Mouse (Mus musculus) intestine, postnatal 0 days (tissue): ENCODE data around the gene Mkln1. TPM values are rescaled to one million over a fixed set of nuclear protein-coding genes. Genes with fewer than 3 reads are reported as not detected.

Source experiments
- ATAC-seq: fragments of 200-750 bp; cut with Nextera tagmentation; 2 replicates; pipeline ENCODE4 v1.8.0; 2017; ENCODE audit warnings: mild to moderate bottlenecking, moderate TSS enrichment, moderate library complexity
- H3K27ac ChIP-seq: fragments of 300-500 bp; sonication (generic); 2 replicates; pipeline ENCODE4 v1.5.1; 2014; ENCODE audit warnings: mild to moderate bottlenecking, low read depth, low read length, moderate library complexity
- H3K27me3 ChIP-seq: fragments of 300-500 bp; sonication (generic); replicated peaks from 2 replicates; pipeline ENCODE4 v1.6.1; 2014; ENCODE audit warnings: low read length, mixed read lengths; ENCODE audit not compliant: control insufficient read depth, insufficient read depth
- H3K36me3 ChIP-seq: fragments of 300-500 bp; sonication (generic); 2 replicates; pipeline ENCODE4 v1.6.1; 2014; ENCODE audit warnings: mild to moderate bottlenecking, moderate library complexity; ENCODE audit not compliant: control insufficient read depth, insufficient read depth
- H3K4me1 ChIP-seq: fragments of 300-500 bp; sonication (generic); replicated peaks from 2 replicates; pipeline ENCODE4 v1.6.1; 2014; ENCODE audit warnings: antibody characterized with exemption, low read length, mixed read lengths; ENCODE audit not compliant: control insufficient read depth, insufficient read depth
- H3K4me2 ChIP-seq: fragments of 300-500 bp; sonication (generic); replicated peaks from 2 replicates; pipeline ENCODE4 v1.6.1; 2014; ENCODE audit warnings: low read depth, mild to moderate bottlenecking, moderate library complexity
- H3K4me3 ChIP-seq: fragments of 300-500 bp; sonication (generic); 2 replicates; pipeline ENCODE4 v1.5.1; 2014; ENCODE audit warnings: low read depth, low read length
- H3K9ac ChIP-seq: fragments of 300-500 bp; sonication (generic); 2 replicates; pipeline ENCODE4 v1.6.1; 2014; ENCODE audit warnings: mild to moderate bottlenecking, low read depth, low read length
- H3K9me3 ChIP-seq: fragments of 300-500 bp; sonication (generic); 2 replicates; pipeline ENCODE4 v1.6.1; 2016; ENCODE audit warnings: mixed run types; ENCODE audit not compliant: control insufficient read depth
- CTCF ChIP-seq: sonication (generic); IDR thresholded peaks from 2 replicates; pipeline ENCODE4 v1.5.1; 2016; ENCODE audit warnings: low read depth, mild to moderate bottlenecking, control low read depth, antibody characterized with exemption, moderate library complexity
- WGBS: fragments of 180-500 bp; shearing (Covaris S2); extraction: QIAGEN DNeasy Blood & Tissue Kit; methylation state at CpG from one replicate; pipeline ENCODE4 v1.1.7; 2014; 5-methylcytosine and 5-hydroxymethylcytosine counted together
- polyA plus RNA-seq: library from polyadenylated mRNA; unstranded; fragments of >200 nt; fragmentation: Nextera tagmentation; extraction: Ambion mirVana; gene quantifications from 2 replicates; pipeline ENCODE4 v1.2.1, GENCODE M21; 2015

The Mkln1 gene
- polyA plus RNA-seq, 1 experiment from 2014 or later: 109 TPM

DNA sequence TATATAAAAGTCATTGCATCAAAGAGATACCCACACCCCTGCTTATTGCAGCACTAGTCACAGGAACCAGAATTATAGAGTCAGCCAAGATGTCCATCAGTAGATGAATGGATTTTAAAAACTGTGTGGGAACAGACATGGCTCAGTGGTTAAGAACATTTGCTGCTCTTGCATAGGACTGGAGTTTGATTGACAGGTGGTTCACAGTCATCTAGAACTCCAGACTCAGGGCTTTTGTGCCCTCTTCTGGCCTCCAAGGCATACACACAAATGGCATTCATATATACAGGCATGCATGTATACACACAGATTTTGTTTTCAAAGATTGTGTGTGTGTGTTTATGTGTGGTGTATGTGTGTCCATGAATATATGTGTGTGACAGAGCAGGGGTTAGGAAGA lies 14.0 kb downstream of the Mkln1 start:
- TF ChIP-seq CTCF: peak; percentile 65
- no peak overlapping the region for H3K27ac ChIP-seq
- H3K9me3 ChIP-seq: no peaks in the 10 kb centered on the region
- no peak for ATAC-seq
- no peaks in the 10 kb centered on the region for H3K36me3 ChIP-seq
- H3K27me3 ChIP-seq: no peaks in the 10 kb centered on the region
- no peak overlapping the region for H3K9ac ChIP-seq
- no peak overlapping the region for H3K4me3 ChIP-seq
- no peaks in the 10 kb centered on the region for H3K4me1 ChIP-seq
- H3K4me2 ChIP-seq: no peak overlapping the region

DNA sequence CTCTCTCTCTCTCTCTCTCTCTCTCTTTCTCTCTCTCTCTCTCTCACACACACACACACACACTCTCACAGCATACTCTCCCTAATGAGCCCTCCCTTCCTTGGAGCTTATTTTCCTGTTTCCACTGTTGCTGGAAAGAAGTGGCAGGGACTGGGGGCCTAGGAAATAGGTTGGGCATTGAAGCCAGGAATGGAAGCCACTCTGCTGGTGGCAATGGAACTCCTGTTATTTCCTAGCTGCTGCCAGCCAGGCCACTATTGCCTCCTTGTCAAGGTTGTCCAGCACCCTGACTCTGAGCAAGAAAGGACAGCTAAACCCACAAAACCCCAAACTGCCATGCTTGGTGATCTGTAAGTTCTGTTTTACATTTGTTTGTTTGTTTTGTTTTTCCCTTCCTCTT lies 15.0 kb downstream of the Mkln1 start:
- Histone ChIP-seq H3K9me3 (no peaks in the 10 kb centered on the region), H3K4me2 (no peak overlapping the region)
- no peak for ATAC-seq

DNA sequence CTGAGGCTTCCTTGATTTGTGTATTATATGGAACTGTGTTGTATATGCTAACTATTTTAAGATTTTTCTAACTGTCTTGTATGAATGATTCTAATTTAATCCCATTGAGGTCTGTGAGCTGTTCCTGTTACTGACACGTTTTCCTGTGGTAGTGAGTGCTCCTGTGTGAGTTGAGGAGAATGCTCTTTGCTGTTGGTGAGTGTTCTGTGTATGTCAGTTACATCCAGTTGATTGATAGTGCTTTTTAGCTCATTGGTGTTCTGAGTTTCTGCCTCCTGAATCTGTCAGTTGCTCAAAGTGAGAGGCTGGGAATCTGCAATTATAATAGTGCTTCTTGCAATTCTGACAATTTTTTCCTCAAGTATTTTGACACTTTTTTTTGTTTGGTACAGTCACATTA lies 15.8 kb downstream of the Mkln1 start:
- Histone ChIP-seq H3K36me3 (no peaks in the 10 kb centered on the region), H3K9ac (no peak overlapping the region), H3K27ac (no peak overlapping the region), H3K9me3 (no peaks in the 10 kb centered on the region), H3K4me3 (no peak overlapping the region), H3K4me2 (no peak overlapping the region), H3K4me1 (no peaks in the 10 kb centered on the region), H3K27me3 (no peaks in the 10 kb centered on the region)
- no peak for TF ChIP-seq CTCF
- WGBS: 24% methylated on average over 1 of the region's 1 CpGs
- no peak for ATAC-seq

More for the DNA sequence above, 15.0 kb downstream of the Mkln1 start:
- Histone ChIP-seq H3K27ac (no peak overlapping the region), H3K9ac (no peak overlapping the region), H3K27me3 (no peaks in the 10 kb centered on the region), H3K36me3 (no peaks in the 10 kb centered on the region), H3K4me3 (no peak overlapping the region), H3K4me1 (no peaks in the 10 kb centered on the region)
- no peak for TF ChIP-seq CTCF

DNA sequence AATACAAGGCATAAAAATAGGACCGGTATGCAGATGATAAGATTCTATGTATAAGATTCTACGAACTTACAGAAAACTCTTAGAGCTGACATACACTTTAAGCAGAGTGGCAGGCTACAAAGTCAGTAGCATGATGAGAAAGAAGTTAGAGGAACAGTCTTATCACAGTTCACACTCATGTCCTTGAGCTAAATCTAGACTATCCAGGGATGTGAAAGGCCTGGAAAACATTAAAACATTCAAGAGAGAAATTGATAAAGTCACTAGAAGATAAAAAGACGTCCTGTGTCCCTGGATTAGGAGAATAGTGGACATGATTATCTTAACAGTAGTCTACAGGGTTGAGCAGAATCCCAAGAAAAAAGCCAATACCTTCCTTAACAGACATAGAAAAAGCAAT lies 26.9 kb downstream of the Mkln1 start:
- TF ChIP-seq CTCF: no peak
- Histone ChIP-seq H3K27me3 (no peaks in the 10 kb centered on the region), H3K27ac (no peak overlapping the region), H3K9ac (no peak overlapping the region), H3K9me3 (no peaks in the 10 kb centered on the region), H3K4me3 (no peak overlapping the region), H3K4me2 (no peak overlapping the region), H3K36me3 (peaks cover 13% of the 10 kb centered on the region), H3K4me1 (no peaks in the 10 kb centered on the region)
- WGBS: 80% methylated on average over 3 of the region's 3 CpGs
- no peak for ATAC-seq

DNA sequence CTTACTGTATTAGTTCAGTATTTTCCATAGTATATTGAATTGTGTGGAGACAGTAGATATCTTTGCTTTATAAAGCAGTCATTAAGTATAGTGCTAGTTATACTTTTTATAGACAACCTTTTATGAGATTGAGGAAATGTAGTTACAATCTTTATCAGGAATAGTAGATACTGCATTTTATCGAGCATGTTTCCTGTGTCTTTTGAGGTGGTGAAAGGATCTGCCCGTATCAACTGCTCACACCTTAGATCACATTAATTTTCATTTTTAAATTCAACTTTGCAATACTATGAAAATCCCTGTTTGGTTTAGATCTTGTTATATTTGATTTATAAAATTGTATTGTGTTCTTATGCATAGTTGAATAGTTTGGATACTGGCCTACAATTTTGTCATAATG lies 38.7 kb downstream of the Mkln1 start:
- Histone ChIP-seq H3K27ac (no peak overlapping the region), H3K9me3 (no peaks in the 10 kb centered on the region), H3K4me1 (no peaks in the 10 kb centered on the region), H3K4me3 (no peak overlapping the region), H3K36me3 (peaks cover 21% of the 10 kb centered on the region), H3K4me2 (no peak overlapping the region), H3K9ac (no peak overlapping the region), H3K27me3 (no peaks in the 10 kb centered on the region)
- no peak for TF ChIP-seq CTCF
- ATAC-seq: no peak
- 54% methylated on average over 2 of the region's 2 CpGs for WGBS

DNA sequence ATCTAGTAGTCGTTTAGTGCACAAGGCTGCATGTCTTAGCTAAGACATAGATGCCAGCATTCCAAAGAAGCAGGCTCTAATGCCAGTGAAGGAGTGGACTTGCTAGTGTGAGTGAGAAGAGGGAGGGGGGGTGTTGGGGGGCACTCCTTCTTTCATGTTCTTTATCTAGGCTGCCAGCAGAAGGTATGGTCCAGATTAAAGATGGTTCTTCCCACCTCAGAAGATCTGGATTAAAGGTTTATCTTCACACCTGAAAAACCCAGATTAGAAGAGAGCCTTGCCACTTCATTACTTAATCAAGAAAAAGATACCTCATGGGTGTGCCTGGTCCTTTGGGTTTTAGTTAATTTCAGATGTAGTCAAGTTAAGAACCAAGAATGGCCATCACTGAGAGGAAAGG lies 46.7 kb downstream of the Mkln1 start:
- Histone ChIP-seq H3K27ac (no peak overlapping the region), H3K27me3 (no peaks in the 10 kb centered on the region), H3K9me3 (no peaks in the 10 kb centered on the region), H3K4me2 (no peak overlapping the region), H3K4me3 (no peak overlapping the region), H3K9ac (no peak overlapping the region), H3K4me1 (no peaks in the 10 kb centered on the region), H3K36me3 (peaks cover 24% of the 10 kb centered on the region)
- no peak for ATAC-seq
- TF ChIP-seq CTCF: no peak
- 86% methylated on average over 1 of the region's 1 CpGs for WGBS

DNA sequence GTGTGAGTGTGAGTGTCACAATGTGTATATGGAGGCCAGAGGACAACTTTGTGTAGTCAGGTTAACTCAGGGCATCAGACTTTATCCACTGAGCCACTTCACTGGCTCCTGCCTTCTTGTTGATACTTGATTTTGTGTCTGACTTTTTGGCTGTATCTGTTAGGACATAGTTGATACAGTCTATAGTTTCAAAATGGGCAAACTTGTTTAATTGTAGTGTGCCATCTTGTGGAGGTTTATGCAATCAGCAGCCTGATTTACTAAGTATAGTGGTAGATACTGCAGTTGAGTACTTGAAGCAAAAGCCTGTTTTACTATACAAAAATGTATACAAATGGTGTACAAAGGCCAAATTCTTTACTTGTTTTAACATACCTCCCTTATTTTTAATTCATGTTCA lies 55.2 kb downstream of the Mkln1 start:
- no peak for ATAC-seq

More for the DNA sequence above, 55.2 kb downstream of the Mkln1 start:
- Histone ChIP-seq H3K4me3 (no peak overlapping the region), H3K27ac (no peak overlapping the region), H3K9me3 (no peaks in the 10 kb centered on the region), H3K27me3 (no peaks in the 10 kb centered on the region), H3K4me1 (no peaks in the 10 kb centered on the region), H3K36me3 (peaks cover 23% of the 10 kb centered on the region), H3K9ac (no peak overlapping the region), H3K4me2 (no peak overlapping the region)
- TF ChIP-seq CTCF: peak; percentile 74
